Mouse (Mus musculus) liver (tissue): ENCODE measurements around the gene Gm14525.
"Not testable (repeated sequence)": the region's sequence is repeated elsewhere in the genome, so short reads cannot be mapped to it uniquely, and the experiment has no call there.

Experiments used
- DNase-seq: peaks from one replicate; pipeline ENCODE4 v3.0.0-alpha.2; 2020; ENCODE audit warnings: mixed read lengths

Gene Gm14525

GRCm38 (mm10) chrX:26702538-26702937 lies at the start of gene Gm14525:
TSS of gene Gm14525 (minus strand) at chrX:26702638.
- DNase-seq = not testable (repeated sequence)
